Mouse (Mus musculus) forebrain, embryonic 12.5 days (tissue): ENCODE results near the gene Akap1. TPM values are rescaled to one million over a fixed set of nuclear protein-coding genes. Genes with fewer than 3 reads are reported as not detected.

ENCODE experiments used
- ATAC-seq: fragments of 200-750 bp; cut with Nextera tagmentation; 2 replicates; pipeline ENCODE4 v1.8.0; 2017; ENCODE audit warnings: moderate TSS enrichment; ENCODE audit not compliant: low FRiP score
- H3K27ac ChIP-seq: fragments of 300-500 bp; sonication (generic); 2 replicates; pipeline ENCODE4 v1.5.1; 2016; ENCODE audit warnings: mild to moderate bottlenecking
- H3K27me3 ChIP-seq: fragments of 300-500 bp; sonication (generic); 2 replicates; pipeline ENCODE4 v1.6.1; 2016; ENCODE audit warnings: mild to moderate bottlenecking
- H3K36me3 ChIP-seq: fragments of 300-500 bp; sonication (generic); replicated peaks from 2 replicates; pipeline ENCODE4 v1.6.1; 2016; ENCODE audit warnings: mild to moderate bottlenecking
- H3K4me1 ChIP-seq: fragments of 300-500 bp; sonication (generic); 2 replicates; pipeline ENCODE4 v1.6.1; 2016
- H3K4me2 ChIP-seq: fragments of 300-500 bp; sonication (generic); 2 replicates; pipeline ENCODE4 v1.6.1; 2016; ENCODE audit warnings: mild to moderate bottlenecking, moderate library complexity
- H3K4me3 ChIP-seq: fragments of 300-500 bp; sonication (generic); replicated peaks from 2 replicates; pipeline ENCODE4 v1.5.1; 2016; ENCODE audit warnings: mild to moderate bottlenecking
- H3K9ac ChIP-seq: fragments of 300-500 bp; sonication (generic); 2 replicates; pipeline ENCODE4 v1.6.1; 2016; ENCODE audit warnings: mild to moderate bottlenecking
- H3K9me3 ChIP-seq: fragments of 300-500 bp; sonication (generic); 2 replicates; pipeline ENCODE4 v1.6.1; 2016
- WGBS: fragments of 180-500 bp; shearing (Covaris S2); methylation state at CpG from one replicate; pipeline ENCODE4 v1.1.7; 2016; 5-methylcytosine and 5-hydroxymethylcytosine counted together
- polyA plus RNA-seq: library from polyadenylated mRNA; unstranded; fragments of >200 nt; fragmentation: Nextera tagmentation; extraction: Ambion mirVana; gene quantifications from 2 replicates; pipeline ENCODE4 v1.2.1, GENCODE M21; 2016

Akap1 gene
- polyA plus RNA-seq, 1 experiment from 2014 or later: 20.9 TPM

- Histone ChIP-seq H3K27ac (no peak overlapping the region), H3K4me2 (no peak overlapping the region), H3K4me3 (no peak overlapping the region), H3K9ac (no peak overlapping the region), H3K27me3 (no peaks in the 10 kb centered on the region), H3K36me3 (no peaks in the 10 kb centered on the region), H3K9me3 (no peaks in the 10 kb centered on the region), H3K4me1 (peaks cover 22% of the 10 kb centered on the region)
- ATAC-seq: no peak
- WGBS: 91% methylated on average over 15 of the region's 15 CpGs
Measured at GRCm38 (mm10) chr11:88851049-88851825, 13.1 kb downstream of the Akap1 start.

GRCm38 (mm10) chr11:88849732-88850131 lies 14.7 kb downstream of the Akap1 start:
- whole genome bisulfite sequencing: 89% methylated on average over 3 of the region's 3 CpGs

GRCm38 (mm10) chr11:88849284-88849683 lies 15.1 kb downstream of the Akap1 start:
- Histone ChIP-seq H3K4me2 (no peak overlapping the region), H3K27ac (no peak overlapping the region), H3K4me1 (peaks cover 22% of the 10 kb centered on the region), H3K27me3 (no peaks in the 10 kb centered on the region), H3K9ac (no peak overlapping the region), H3K9me3 (no peaks in the 10 kb centered on the region), H3K4me3 (no peak overlapping the region), H3K36me3 (peaks cover 14% of the 10 kb centered on the region)
- WGBS: 79% methylated on average over 8 of the region's 8 CpGs
- no peak for ATAC-seq

More at GRCm38 (mm10) chr11:88849732-88850131, 14.7 kb downstream of the Akap1 start:
- no peak overlapping the region for H3K4me3 ChIP-seq
- H3K27me3 ChIP-seq: no peaks in the 10 kb centered on the region
- H3K4me1 ChIP-seq: peaks cover 22% of the 10 kb centered on the region
- no peak overlapping the region for H3K9ac ChIP-seq
- H3K4me2 ChIP-seq: no peak overlapping the region
- no peak overlapping the region for H3K27ac ChIP-seq
- no peak for ATAC-seq
- no peaks in the 10 kb centered on the region for H3K9me3 ChIP-seq
- peaks cover 9% of the 10 kb centered on the region for H3K36me3 ChIP-seq

- ATAC-seq: peak; percentile 71
- 22% methylated on average over 5 of the region's 5 CpGs for WGBS
- 0 out of 2 replicates have a peak overlapping the region, but pooled peaks have one; percentile 9 for H3K27ac ChIP-seq
Measured at GRCm38 (mm10) chr11:88848590-88848989, 15.8 kb downstream of the Akap1 start.

GRCm38 (mm10) chr11:88847281-88848006 lies 16.9 kb downstream of the Akap1 start:
- Histone ChIP-seq H3K4me1 (peaks cover 22% of the 10 kb centered on the region), H3K4me2 (no peak overlapping the region), H3K9me3 (no peaks in the 10 kb centered on the region), H3K27me3 (no peaks in the 10 kb centered on the region), H3K27ac (no peak overlapping the region), H3K9ac (no peak overlapping the region), H3K36me3 (peaks cover 25% of the 10 kb centered on the region), H3K4me3 (no peak overlapping the region)
- WGBS: 87% methylated on average over 8 of the region's 8 CpGs
- ATAC-seq: no peak

More at GRCm38 (mm10) chr11:88848590-88848989, 15.8 kb downstream of the Akap1 start:
- H3K36me3 ChIP-seq: peaks cover 21% of the 10 kb centered on the region
- H3K9me3 ChIP-seq: no peaks in the 10 kb centered on the region
- no peak overlapping the region for H3K9ac ChIP-seq
- no peak overlapping the region for H3K4me3 ChIP-seq
- no peaks in the 10 kb centered on the region for H3K27me3 ChIP-seq
- peaks cover 22% of the 10 kb centered on the region for H3K4me1 ChIP-seq
- H3K4me2 ChIP-seq: no peak overlapping the region

GRCm38 (mm10) chr11:88844384-88844783 lies 20.0 kb downstream of the Akap1 start:
- no peak overlapping the region for H3K9ac ChIP-seq
- no peak overlapping the region for H3K27ac ChIP-seq
- no peak overlapping the region for H3K4me3 ChIP-seq
- no peak overlapping the region for H3K4me2 ChIP-seq
- H3K27me3 ChIP-seq: no peaks in the 10 kb centered on the region
- H3K9me3 ChIP-seq: no peaks in the 10 kb centered on the region
- 88% methylated on average over 5 of the region's 5 CpGs for WGBS
- peaks cover 27% of the 10 kb centered on the region for H3K36me3 ChIP-seq
- ATAC-seq: no peak
- peaks cover 16% of the 10 kb centered on the region for H3K4me1 ChIP-seq

GRCm38 (mm10) chr11:88843305-88843704 lies 21.1 kb downstream of the Akap1 start:
- H3K9ac ChIP-seq: no peak overlapping the region
- WGBS: 95% methylated on average over 10 of the region's 10 CpGs
- no peak for ATAC-seq
- no peak overlapping the region for H3K4me3 ChIP-seq
- H3K9me3 ChIP-seq: no peaks in the 10 kb centered on the region
- no peak overlapping the region for H3K4me2 ChIP-seq
- no peaks in the 10 kb centered on the region for H3K27me3 ChIP-seq
- H3K27ac ChIP-seq: no peak overlapping the region
- H3K36me3 ChIP-seq: peaks cover 37% of the 10 kb centered on the region
- peaks cover 5% of the 10 kb centered on the region for H3K4me1 ChIP-seq

GRCm38 (mm10) chr11:88842315-88842975 lies 21.9 kb downstream of the Akap1 start:
- no peak for ATAC-seq
- WGBS: 94% methylated on average over 13 of the region's 13 CpGs

GRCm38 (mm10) chr11:88841406-88841805 lies 23.0 kb downstream of the Akap1 start:
- Histone ChIP-seq H3K4me2 (no peak overlapping the region), H3K9me3 (no peaks in the 10 kb centered on the region), H3K4me1 (no peaks in the 10 kb centered on the region), H3K4me3 (no peak overlapping the region), H3K9ac (no peak overlapping the region), H3K27ac (no peak overlapping the region), H3K36me3 (peaks cover 55% of the 10 kb centered on the region), H3K27me3 (no peaks in the 10 kb centered on the region)
- WGBS: 90% methylated on average over 6 of the region's 6 CpGs
- no peak for ATAC-seq

More at GRCm38 (mm10) chr11:88842315-88842975, 21.9 kb downstream of the Akap1 start:
- H3K9me3 ChIP-seq: no peaks in the 10 kb centered on the region
- H3K9ac ChIP-seq: no peak overlapping the region
- no peaks in the 10 kb centered on the region for H3K4me1 ChIP-seq
- H3K36me3 ChIP-seq: peaks cover 45% of the 10 kb centered on the region
- H3K4me3 ChIP-seq: no peak overlapping the region
- H3K4me2 ChIP-seq: no peak overlapping the region
- no peak overlapping the region for H3K27ac ChIP-seq
- no peaks in the 10 kb centered on the region for H3K27me3 ChIP-seq

GRCm38 (mm10) chr11:88840724-88841350 lies 23.5 kb downstream of the Akap1 start:
- Histone ChIP-seq H3K36me3 (peaks cover 59% of the 10 kb centered on the region), H3K4me1 (no peaks in the 10 kb centered on the region), H3K4me2 (no peak overlapping the region), H3K9ac (no peak overlapping the region), H3K27me3 (no peaks in the 10 kb centered on the region), H3K27ac (no peak overlapping the region), H3K4me3 (no peak overlapping the region), H3K9me3 (no peaks in the 10 kb centered on the region)
- ATAC-seq: no peak
- WGBS: 90% methylated on average over 10 of the region's 10 CpGs

GRCm38 (mm10) chr11:88840292-88840691 lies 24.1 kb downstream of the Akap1 start:
- no peaks in the 10 kb centered on the region for H3K4me1 ChIP-seq
- no peaks in the 10 kb centered on the region for H3K27me3 ChIP-seq
- no peak overlapping the region for H3K4me3 ChIP-seq
- ATAC-seq: no peak
- no peaks in the 10 kb centered on the region for H3K9me3 ChIP-seq
- peaks cover 56% of the 10 kb centered on the region for H3K36me3 ChIP-seq
- H3K27ac ChIP-seq: no peak overlapping the region
- WGBS: 77% methylated on average over 8 of the region's 8 CpGs
- no peak overlapping the region for H3K9ac ChIP-seq
- no peak overlapping the region for H3K4me2 ChIP-seq

- Histone ChIP-seq H3K4me2 (no peak overlapping the region), H3K27me3 (no peaks in the 10 kb centered on the region), H3K9ac (no peak overlapping the region), H3K27ac (no peak overlapping the region), H3K4me3 (no peak overlapping the region), H3K9me3 (no peaks in the 10 kb centered on the region), H3K4me1 (no peaks in the 10 kb centered on the region), H3K36me3 (peaks cover 54% of the 10 kb centered on the region)
- 90% methylated on average over 6 of the region's 6 CpGs for WGBS
- no peak for ATAC-seq
Measured at GRCm38 (mm10) chr11:88839379-88839778, 25.0 kb downstream of the Akap1 start.
